Mouse (Mus musculus): Measurements from ENCODE around the gene Astn2. TPM values are rescaled to one million over a fixed set of nuclear protein-coding genes. Genes with fewer than 3 reads are reported as not detected.

Gene Astn2
- total and polyA plus RNA-seq, 3 experiments = not detected

DNA sequence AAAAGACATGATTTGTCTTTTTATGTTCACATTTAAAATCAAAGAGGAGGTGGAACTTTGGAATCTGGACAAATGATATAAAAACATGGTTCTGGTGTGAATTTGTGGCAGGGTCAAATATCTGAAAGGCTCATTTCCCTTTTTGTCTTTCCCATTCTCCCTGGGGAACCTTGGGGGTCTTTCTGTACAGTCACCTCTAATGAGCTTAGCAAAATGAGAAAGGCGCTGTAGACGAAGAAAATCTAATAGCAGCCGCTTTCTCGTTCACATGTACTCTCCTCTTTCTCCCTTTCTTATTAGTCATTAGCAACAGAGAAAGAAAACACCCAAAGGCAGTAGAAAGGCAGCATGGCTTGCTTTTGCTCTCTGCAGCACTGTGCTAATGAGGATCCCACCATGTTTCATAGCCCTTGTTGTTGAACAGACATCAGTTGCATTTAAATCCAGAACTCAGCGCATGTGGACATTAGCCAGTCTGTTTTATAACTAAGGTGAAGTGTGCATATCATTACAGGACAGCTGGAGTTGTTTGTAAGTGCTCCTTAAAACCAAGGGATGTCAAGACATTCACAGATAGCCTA, 737.3 kb downstream of the Astn2 start:
- H3K27ac ChIP-seq (ENCODE audit: control insufficient read depth, low read depth, low read length) = no peak overlapping the region
- no peak for DNase-seq (ENCODE audit: low read depth, low spot score)
- no peaks in the 10 kb centered on the region for H3K27me3 ChIP-seq (ENCODE audit: control insufficient read depth in 1 of 2, insufficient read depth in 2 of 2, low read length in 2 of 2)
- H3K36me3 ChIP-seq (ENCODE audit: control insufficient read depth in 1 of 2, insufficient read depth in 2 of 2, low read length in 2 of 2) = no peaks in the 10 kb centered on the region
- H3K9ac ChIP-seq (ENCODE audit: control insufficient read depth, low read depth, low read length, poor library complexity, severe bottlenecking) = no peak overlapping the region
- H3K4me1 ChIP-seq (ENCODE audit: control insufficient read depth in 1 of 2, insufficient read depth in 2 of 2, low read length in 2 of 2) = no peaks in the 10 kb centered on the region
- H3K9me3 ChIP-seq (replicated peaks; ENCODE audit: insufficient read depth, low read length) = no peaks in the 10 kb centered on the region
- H3K79me2 ChIP-seq (ENCODE audit: control insufficient read depth, insufficient read depth, low read length, poor library complexity) = no peaks in the 10 kb centered on the region
- H3K4me3 ChIP-seq (ENCODE audit: control insufficient read depth in 1 of 2, insufficient read depth in 1 of 2, low read depth in 2 of 2, low read length in 2 of 2) = no peak overlapping the region
- TF ChIP-seq CHD1 (IDR thresholded peaks at IDR 0.05; ENCODE audit: low read depth, low read length) = no peak
- TF ChIP-seq MEF2A (IDR thresholded peaks at IDR 0.05; ENCODE audit: extremely low read depth, insufficient replicate concordance, low read depth, low read length, poor library complexity, severe bottlenecking) = no peak

DNA sequence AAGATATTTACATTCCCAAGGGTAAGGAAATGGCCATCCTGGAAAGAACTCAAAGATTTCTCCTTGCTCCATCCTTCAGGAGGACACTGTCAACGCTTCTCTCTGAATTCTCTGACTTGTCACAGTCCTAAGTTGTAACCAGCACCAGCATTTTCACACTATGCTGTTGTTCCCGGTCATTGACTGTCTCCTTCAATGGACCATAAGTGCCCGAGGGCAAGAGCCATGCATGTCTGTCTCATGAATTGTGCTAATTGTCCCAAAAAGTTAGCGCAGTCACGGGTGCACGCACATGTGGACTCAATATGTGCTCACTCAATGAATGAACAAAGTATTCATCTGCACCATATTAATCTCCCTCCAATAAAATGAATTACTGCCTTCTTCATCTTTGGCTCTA, 741.2 kb downstream of the Astn2 start:
- Histone ChIP-seq H3K36me3 (ENCODE audit: control insufficient read depth in 1 of 2, insufficient read depth in 2 of 2, low read length in 2 of 2) (no peaks in the 10 kb centered on the region), H3K9ac (ENCODE audit: control insufficient read depth, low read depth, low read length, poor library complexity, severe bottlenecking) (no peak overlapping the region), H3K4me3 (ENCODE audit: control insufficient read depth in 1 of 2, insufficient read depth in 1 of 2, low read depth in 2 of 2, low read length in 2 of 2) (no peak overlapping the region), H3K27ac (ENCODE audit: control insufficient read depth, low read depth, low read length) (no peak overlapping the region), H3K27me3 (ENCODE audit: control insufficient read depth in 1 of 2, insufficient read depth in 2 of 2, low read length in 2 of 2) (no peaks in the 10 kb centered on the region), H3K9me3 (replicated peaks; ENCODE audit: insufficient read depth, low read length) (no peaks in the 10 kb centered on the region), H3K79me2 (ENCODE audit: control insufficient read depth, insufficient read depth, low read length, poor library complexity) (no peaks in the 10 kb centered on the region), H3K4me1 (ENCODE audit: control insufficient read depth in 1 of 2, insufficient read depth in 2 of 2, low read length in 2 of 2) (no peaks in the 10 kb centered on the region)
- no peak for DNase-seq (ENCODE audit: low read depth, low spot score)
- no peak for TF ChIP-seq CHD1 (IDR thresholded peaks at IDR 0.05; ENCODE audit: low read depth, low read length)
- no peak for TF ChIP-seq BHLHE40 (IDR thresholded peaks at IDR 0.05; ENCODE audit: borderline replicate concordance, low read depth, low read length)
- TF ChIP-seq ELF1 (IDR thresholded peaks at IDR 0.05; ENCODE audit: low read depth, low read length) = no peak
- TF ChIP-seq UBTF (IDR thresholded peaks at IDR 0.05; ENCODE audit: borderline replicate concordance, insufficient read depth, low read depth, low read length) = no peak
- no peak for TF ChIP-seq NRF1 (IDR thresholded peaks at IDR 0.05; ENCODE audit: insufficient read depth, low read depth, low read length, poor library complexity, severe bottlenecking)
- no peak for TF ChIP-seq TAL1 (IDR thresholded peaks at IDR 0.05; ENCODE audit: low read length)
- TF ChIP-seq POLR2AphosphoS2 (IDR thresholded peaks at IDR 0.05; ENCODE audit: low read length) = no peak
- no peak for TF ChIP-seq NELFE (IDR thresholded peaks at IDR 0.05; ENCODE audit: low read depth, low read length)

DNA sequence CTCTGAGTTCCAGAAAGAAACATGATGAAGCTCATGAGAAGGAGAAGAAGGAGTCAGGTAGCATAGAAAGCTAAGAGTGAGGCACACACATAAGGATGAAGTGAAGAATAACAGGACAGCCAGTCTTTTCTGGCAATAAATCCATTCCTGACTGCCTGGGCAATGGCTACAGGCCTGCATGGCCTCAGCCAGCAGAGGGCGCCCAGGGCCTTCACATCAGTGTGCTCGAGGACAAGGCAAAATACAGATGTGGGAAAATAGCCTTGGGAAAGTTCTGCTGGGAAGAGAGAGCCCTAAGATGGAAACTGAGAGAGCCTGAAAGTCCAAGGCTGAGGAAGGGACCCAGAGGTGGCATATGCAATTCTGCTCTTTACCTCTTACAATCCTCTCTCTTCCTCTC, 749.7 kb downstream of the Astn2 start:
- no peaks in the 10 kb centered on the region for H3K79me2 ChIP-seq (ENCODE audit: control insufficient read depth, insufficient read depth, low read length, poor library complexity)
- no peaks in the 10 kb centered on the region for H3K36me3 ChIP-seq (ENCODE audit: control insufficient read depth in 1 of 2, insufficient read depth in 2 of 2, low read length in 2 of 2)
- DNase-seq (ENCODE audit: low read depth, low spot score) = peak; percentile 23
- no peak overlapping the region for H3K27ac ChIP-seq (ENCODE audit: control insufficient read depth, low read depth, low read length)
- H3K4me1 ChIP-seq (ENCODE audit: control insufficient read depth in 1 of 2, insufficient read depth in 2 of 2, low read length in 2 of 2) = no peaks in the 10 kb centered on the region
- no peak overlapping the region for H3K4me3 ChIP-seq (ENCODE audit: control insufficient read depth in 1 of 2, insufficient read depth in 1 of 2, low read depth in 2 of 2, low read length in 2 of 2)
- no peak overlapping the region for H3K9ac ChIP-seq (ENCODE audit: control insufficient read depth, low read depth, low read length, poor library complexity, severe bottlenecking)
- no peaks in the 10 kb centered on the region for H3K27me3 ChIP-seq (ENCODE audit: control insufficient read depth in 1 of 2, insufficient read depth in 2 of 2, low read length in 2 of 2)
- no peaks in the 10 kb centered on the region for H3K9me3 ChIP-seq (replicated peaks; ENCODE audit: insufficient read depth, low read length)
- TF ChIP-seq HCFC1 (IDR thresholded peaks at IDR 0.05; ENCODE audit: low read depth, low read length) (no peak), ZC3H11A (IDR thresholded peaks at IDR 0.05; ENCODE audit: low read depth, low read length) (peak; percentile 28; the same call in 1 of the 2 replicates), MAX (IDR thresholded peaks at IDR 0.05; ENCODE audit: low read length) (no peak), UBTF (IDR thresholded peaks at IDR 0.05; ENCODE audit: borderline replicate concordance, insufficient read depth, low read depth, low read length) (no peak), RAD21 (IDR thresholded peaks at IDR 0.05; ENCODE audit: low read depth, low read length) (peak; percentile 50), POLR2AphosphoS5 (IDR thresholded peaks at IDR 0.05; ENCODE audit: borderline replicate concordance, low read depth, low read length) (no peak), ETS1 (IDR thresholded peaks at IDR 0.05; ENCODE audit: low read depth, low read length) (no peak), SMC3 (IDR thresholded peaks at IDR 0.05; ENCODE audit: low read depth, low read length) (peak; percentile 53), TBP (IDR thresholded peaks at IDR 0.05; ENCODE audit: low read depth, low read length) (no peak), ZNF384 (IDR thresholded peaks at IDR 0.05; ENCODE audit: low read depth, low read length) (no peak), MAZ (IDR thresholded peaks at IDR 0.05; ENCODE audit: low read depth, low read length) (no peak), NELFE (IDR thresholded peaks at IDR 0.05; ENCODE audit: low read depth, low read length) (no peak), GATA1 (IDR thresholded peaks at IDR 0.05; ENCODE audit: low read depth, low read length) (no peak), MYB (IDR thresholded peaks at IDR 0.05; ENCODE audit: low read depth, low read length) (no peak), CHD2 (IDR thresholded peaks at IDR 0.05; ENCODE audit: low read length) (no peak), POLR2A (IDR thresholded peaks at IDR 0.05; ENCODE audit: control insufficient read depth in 1 of 2, insufficient read depth in 1 of 2, low read depth in 1 of 2, low read length in 2 of 2, poor library complexity in 1 of 2) (no peak), NRF1 (IDR thresholded peaks at IDR 0.05; ENCODE audit: insufficient read depth, low read depth, low read length, poor library complexity, severe bottlenecking) (no peak), POLR2AphosphoS2 (IDR thresholded peaks at IDR 0.05; ENCODE audit: low read length) (no peak), BHLHE40 (IDR thresholded peaks at IDR 0.05; ENCODE audit: borderline replicate concordance, low read depth, low read length) (no peak), ZMIZ1 (IDR thresholded peaks at IDR 0.05; ENCODE audit: low read depth, low read length) (no peak), KAT2A (conservative IDR thresholded peaks at IDR 0.05; ENCODE audit: low read depth, low read length) (no peak)

Measured in MEL (cell line).